Mouse (Mus musculus): ENCODE measurements at regions not wholly inside any gene's neighbourhood (a gene's known extent, or its start where the extent isn't known, plus 50 kb on each side); places are given as distances from the start of the nearest gene placed in this dataset.

DNA sequence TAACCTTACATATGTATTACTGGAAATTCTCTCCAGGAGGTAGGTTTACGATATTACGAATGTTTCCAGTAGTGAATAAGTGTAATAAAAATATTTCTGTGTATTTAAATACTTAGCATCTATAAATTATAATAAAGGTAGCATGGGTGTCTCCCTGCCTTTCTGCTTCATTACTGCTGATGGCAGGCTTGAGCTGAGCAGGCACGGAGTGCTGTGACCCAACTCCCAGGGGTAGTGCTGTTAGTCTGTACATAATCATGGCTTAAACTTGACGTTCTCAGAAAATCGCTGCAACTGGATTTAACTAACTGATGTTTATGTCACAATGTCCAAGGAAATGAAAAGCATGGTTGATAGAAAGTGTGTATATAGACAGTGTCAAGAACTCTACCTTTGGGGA lies 727.8 kb upstream of the Frg1 start:
- H3K9ac ChIP-seq (ENCODE audit: control insufficient read depth, low read depth, low read length, poor library complexity, severe bottlenecking): no peak overlapping the region
- H3K79me2 ChIP-seq (ENCODE audit: control insufficient read depth, insufficient read depth, low read length, poor library complexity): no peaks in the 10 kb centered on the region
- no peak overlapping the region for H3K27ac ChIP-seq (ENCODE audit: control insufficient read depth, low read depth, low read length)
- no peaks in the 10 kb centered on the region for H3K36me3 ChIP-seq (ENCODE audit: control insufficient read depth in 1 of 2, insufficient read depth in 2 of 2, low read length in 2 of 2)
- no peak overlapping the region for H3K4me3 ChIP-seq (ENCODE audit: control insufficient read depth in 1 of 2, insufficient read depth in 1 of 2, low read depth in 2 of 2, low read length in 2 of 2)
- no peaks in the 10 kb centered on the region for H3K27me3 ChIP-seq (ENCODE audit: control insufficient read depth in 1 of 2, insufficient read depth in 2 of 2, low read length in 2 of 2)
- no peak for DNase-seq (ENCODE audit: low read depth, low spot score)
- no peaks in the 10 kb centered on the region for H3K4me1 ChIP-seq (ENCODE audit: control insufficient read depth in 1 of 2, insufficient read depth in 2 of 2, low read length in 2 of 2)
- no peak for TF ChIP-seq CTCF (IDR thresholded peaks at IDR 0.05 in 2 of 3, conservative IDR thresholded peaks at IDR 0.05 in 1 of 3; ENCODE audit: control insufficient read depth in 1 of 3, insufficient read depth in 1 of 3, low read depth in 2 of 3, low read length in 3 of 3, poor library complexity in 1 of 3, severe bottlenecking in 1 of 3)
- no peak for TF ChIP-seq CHD1 (IDR thresholded peaks at IDR 0.05; ENCODE audit: low read depth, low read length)
- no peak for TF ChIP-seq USF1 (IDR thresholded peaks at IDR 0.05; ENCODE audit: low read depth, low read length)
- no peak for TF ChIP-seq POLR2AphosphoS2 (IDR thresholded peaks at IDR 0.05; ENCODE audit: low read length)
- no peak for TF ChIP-seq E2F4 (IDR thresholded peaks at IDR 0.05; ENCODE audit: borderline replicate concordance, low read depth, low read length)
- no peak for TF ChIP-seq RCOR1 (IDR thresholded peaks at IDR 0.05; ENCODE audit: low read depth, low read length)
- TF ChIP-seq MYB (IDR thresholded peaks at IDR 0.05; ENCODE audit: low read depth, low read length): no peak
- TF ChIP-seq USF2 (IDR thresholded peaks at IDR 0.05; ENCODE audit: borderline replicate concordance in 1 of 2, insufficient read depth in 1 of 2, low read depth in 1 of 2, low read length in 2 of 2): no peak
- H3K9me3 ChIP-seq (replicated peaks; ENCODE audit: insufficient read depth, low read length): no peaks in the 10 kb centered on the region

DNA sequence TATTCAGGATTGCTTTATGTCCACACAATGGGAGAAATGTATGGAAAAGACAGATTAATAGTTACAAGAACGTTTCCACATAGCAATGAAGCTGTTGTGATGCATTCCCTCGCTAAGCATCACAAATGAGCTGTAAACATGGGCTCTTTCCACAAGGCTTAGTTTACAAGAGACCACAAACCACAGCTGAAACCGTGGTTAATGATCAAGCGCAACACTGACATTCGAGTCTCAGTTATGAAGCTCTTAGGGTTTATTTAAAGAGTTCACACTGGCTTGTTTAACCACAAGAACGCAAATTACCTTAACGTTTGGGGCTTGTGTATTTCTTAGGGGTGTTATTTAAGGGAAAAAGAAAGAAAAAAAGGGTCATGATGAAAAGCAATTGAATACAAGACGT lies 727.3 kb upstream of the Frg1 start:
- Histone ChIP-seq H3K9ac (ENCODE audit: control insufficient read depth, low read depth, low read length, poor library complexity, severe bottlenecking) (no peak overlapping the region), H3K27ac (ENCODE audit: control insufficient read depth, low read depth, low read length) (no peak overlapping the region), H3K79me2 (ENCODE audit: control insufficient read depth, insufficient read depth, low read length, poor library complexity) (no peaks in the 10 kb centered on the region), H3K4me1 (ENCODE audit: control insufficient read depth in 1 of 2, insufficient read depth in 2 of 2, low read length in 2 of 2) (no peaks in the 10 kb centered on the region), H3K27me3 (ENCODE audit: control insufficient read depth in 1 of 2, insufficient read depth in 2 of 2, low read length in 2 of 2) (no peaks in the 10 kb centered on the region), H3K9me3 (replicated peaks; ENCODE audit: insufficient read depth, low read length) (no peaks in the 10 kb centered on the region), H3K36me3 (ENCODE audit: control insufficient read depth in 1 of 2, insufficient read depth in 2 of 2, low read length in 2 of 2) (no peaks in the 10 kb centered on the region), H3K4me3 (ENCODE audit: control insufficient read depth in 1 of 2, insufficient read depth in 1 of 2, low read depth in 2 of 2, low read length in 2 of 2) (no peak overlapping the region)
- no peak for TF ChIP-seq MYB (IDR thresholded peaks at IDR 0.05; ENCODE audit: low read depth, low read length)
- no peak for TF ChIP-seq UBTF (IDR thresholded peaks at IDR 0.05; ENCODE audit: borderline replicate concordance, insufficient read depth, low read depth, low read length)
- no peak for TF ChIP-seq ZC3H11A (IDR thresholded peaks at IDR 0.05; ENCODE audit: low read depth, low read length)
- TF ChIP-seq SMC3 (IDR thresholded peaks at IDR 0.05; ENCODE audit: low read depth, low read length): no peak
- TF ChIP-seq USF2 (IDR thresholded peaks at IDR 0.05; ENCODE audit: borderline replicate concordance in 1 of 2, insufficient read depth in 1 of 2, low read depth in 1 of 2, low read length in 2 of 2): no peak
- TF ChIP-seq MYC (IDR thresholded peaks at IDR 0.05; ENCODE audit: low read depth, low read length): no peak
- no peak for TF ChIP-seq ETS1 (IDR thresholded peaks at IDR 0.05; ENCODE audit: low read depth, low read length)
- no peak for TF ChIP-seq HCFC1 (IDR thresholded peaks at IDR 0.05; ENCODE audit: low read depth, low read length)
- no peak for TF ChIP-seq ZKSCAN1 (IDR thresholded peaks at IDR 0.05; ENCODE audit: low read depth, low read length)
- no peak for TF ChIP-seq JUND (IDR thresholded peaks at IDR 0.05; ENCODE audit: low read depth, low read length)
- no peak for TF ChIP-seq RAD21 (IDR thresholded peaks at IDR 0.05; ENCODE audit: low read depth, low read length)
- TF ChIP-seq TCF12 (IDR thresholded peaks at IDR 0.05; ENCODE audit: low read depth, low read length): no peak
- TF ChIP-seq GABPA (IDR thresholded peaks at IDR 0.05; ENCODE audit: low read depth, low read length): no peak
- no peak for TF ChIP-seq RCOR1 (IDR thresholded peaks at IDR 0.05; ENCODE audit: low read depth, low read length)
- TF ChIP-seq POLR2AphosphoS2 (IDR thresholded peaks at IDR 0.05; ENCODE audit: low read length): no peak
- no peak for TF ChIP-seq NELFE (IDR thresholded peaks at IDR 0.05; ENCODE audit: low read depth, low read length)
- TF ChIP-seq ZMIZ1 (IDR thresholded peaks at IDR 0.05; ENCODE audit: low read depth, low read length): no peak
- TF ChIP-seq MEF2A (IDR thresholded peaks at IDR 0.05; ENCODE audit: extremely low read depth, insufficient replicate concordance, low read depth, low read length, poor library complexity, severe bottlenecking): no peak
- TF ChIP-seq ELF1 (IDR thresholded peaks at IDR 0.05; ENCODE audit: low read depth, low read length): no peak
- TF ChIP-seq CHD2 (IDR thresholded peaks at IDR 0.05; ENCODE audit: low read length): no peak
- no peak for DNase-seq (ENCODE audit: low read depth, low spot score)
